Mouse (Mus musculus) left cerebral cortex, adult 9 months (tissue): ENCODE results near the gene Mterf4.

ENCODE experiments used
- DNase-seq, 2 experiments: peaks; one replicate each; pipeline ENCODE4 v3.0.0; 2022; ENCODE audit warnings: low spot score in 2 of 2

Gene Mterf4

GRCm38 (mm10) chr1:93268246-93268645 is 37.5 kb downstream of the Mterf4 start:
- no peak for DNase-seq

GRCm38 (mm10) chr1:93267207-93267606 is 38.5 kb downstream of the Mterf4 start:
- no peak for DNase-seq

GRCm38 (mm10) chr1:93257560-93257959 is 48.2 kb downstream of the Mterf4 start:
- DNase-seq = no peak

DNA sequence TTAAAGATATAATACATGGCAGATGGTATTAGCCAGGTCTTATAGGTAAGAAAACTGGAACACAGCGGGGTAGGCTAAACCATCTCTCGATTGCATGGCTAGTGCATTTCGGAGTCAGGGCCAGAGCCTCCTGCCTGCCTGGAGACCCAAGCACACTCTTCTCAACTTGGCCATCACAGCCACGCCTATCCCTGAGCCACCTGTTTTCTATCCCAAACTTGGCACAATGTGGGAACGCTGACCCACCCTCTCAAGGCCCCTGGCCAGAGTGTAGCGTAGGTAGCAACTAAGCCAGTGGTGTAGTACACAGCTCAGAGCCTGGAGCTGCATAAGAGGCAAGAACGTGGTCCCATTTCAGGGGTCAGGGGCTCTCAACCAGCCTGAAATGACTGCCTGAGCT is 50.0 kb downstream of the Mterf4 start:
- DNase-seq = no peak

- DNase-seq = no peak
These were observed 53.1 kb downstream of the Mterf4 start for GRCm38 (mm10) chr1:93252586-93252985.
